Mouse (Mus musculus): ENCODE results near the gene Podn. TPM values are rescaled to one million over a fixed set of nuclear protein-coding genes. Genes with fewer than 3 reads are reported as not detected.

The Podn gene
- polyA plus RNA-seq, 1 experiment, result 0.02 TPM

GRCm38 (mm10) chr4:107983717-107984116 is 112.5 kb downstream of the Podn start:
- H3K79me3 ChIP-seq (ENCODE audit: low read depth), result no peaks in the 10 kb centered on the region
- TF ChIP-seq MAX (IDR thresholded peaks at IDR 0.05), result no peak
- H3K27me3 ChIP-seq (ENCODE audit: control insufficient read depth, insufficient read depth, insufficient read length), result no peaks in the 10 kb centered on the region
- H3K4me3 ChIP-seq (ENCODE audit: insufficient read depth, poor library complexity, severe bottlenecking), result no peak overlapping the region
- H3K36me3 ChIP-seq (ENCODE audit: control insufficient read depth, insufficient read depth), result no peaks in the 10 kb centered on the region
- H3K79me2 ChIP-seq (ENCODE audit: control insufficient read depth, insufficient read depth), result no peaks in the 10 kb centered on the region
- H3ac ChIP-seq (ENCODE audit: control insufficient read depth, insufficient read length, low read depth), result no peak overlapping the region

GRCm38 (mm10) chr4:107980002-107980600 is 116.1 kb downstream of the Podn start:
- no peak for TF ChIP-seq MAX (IDR thresholded peaks at IDR 0.05)
- no peak for TF ChIP-seq CEBPB (IDR thresholded peaks at IDR 0.05; ENCODE audit: low read depth)
- no peak for TF ChIP-seq MYOG (IDR thresholded peaks at IDR 0.05; ENCODE audit: control insufficient read depth, extremely low read depth, insufficient read length)
- no peak for TF ChIP-seq MYOD1 (IDR thresholded peaks at IDR 0.05; ENCODE audit: control insufficient read depth, insufficient read length, low read depth)
- TF ChIP-seq CTCF (IDR thresholded peaks at IDR 0.05; ENCODE audit: control insufficient read depth, insufficient read depth, insufficient read length), result no peak
- TF ChIP-seq FOSL1 (IDR thresholded peaks at IDR 0.05; ENCODE audit: insufficient read depth, low read length, poor library complexity, severe bottlenecking), result no peak
- no peak for TF ChIP-seq USF1 (IDR thresholded peaks at IDR 0.05; ENCODE audit: low read depth)
- Histone ChIP-seq H3ac (ENCODE audit: control insufficient read depth, insufficient read length, low read depth) (no peak overlapping the region), H3K4me3 (ENCODE audit: insufficient read depth, poor library complexity, severe bottlenecking) (no peak overlapping the region), H3K27me3 (ENCODE audit: control insufficient read depth, insufficient read depth, insufficient read length) (no peaks in the 10 kb centered on the region), H3K36me3 (ENCODE audit: control insufficient read depth, insufficient read depth) (no peaks in the 10 kb centered on the region), H3K79me3 (ENCODE audit: low read depth) (no peaks in the 10 kb centered on the region), H3K79me2 (ENCODE audit: control insufficient read depth, insufficient read depth) (no peaks in the 10 kb centered on the region)

- Histone ChIP-seq H3K27me3 (ENCODE audit: control insufficient read depth, insufficient read depth, insufficient read length) (no peaks in the 10 kb centered on the region), H3K36me3 (ENCODE audit: control insufficient read depth, insufficient read depth) (no peaks in the 10 kb centered on the region), H3ac (ENCODE audit: control insufficient read depth, insufficient read length, low read depth) (no peak overlapping the region), H3K79me3 (ENCODE audit: low read depth) (no peaks in the 10 kb centered on the region), H3K4me3 (ENCODE audit: insufficient read depth, poor library complexity, severe bottlenecking) (no peak overlapping the region), H3K79me2 (ENCODE audit: control insufficient read depth, insufficient read depth) (no peaks in the 10 kb centered on the region)
- TF ChIP-seq MAX (IDR thresholded peaks at IDR 0.05), result no peak
- TF ChIP-seq MYOG (IDR thresholded peaks at IDR 0.05; ENCODE audit: control insufficient read depth, extremely low read depth, insufficient read length), result no peak
- TF ChIP-seq CTCF (IDR thresholded peaks at IDR 0.05; ENCODE audit: control insufficient read depth, insufficient read depth, insufficient read length), result no peak
- no peak for TF ChIP-seq MYOD1 (IDR thresholded peaks at IDR 0.05; ENCODE audit: control insufficient read depth, insufficient read length, low read depth)
- no peak for TF ChIP-seq FOSL1 (IDR thresholded peaks at IDR 0.05; ENCODE audit: insufficient read depth, low read length, poor library complexity, severe bottlenecking)
- TF ChIP-seq USF1 (IDR thresholded peaks at IDR 0.05; ENCODE audit: low read depth), result no peak
- no peak for TF ChIP-seq CEBPB (IDR thresholded peaks at IDR 0.05; ENCODE audit: low read depth)
These were observed 116.7 kb downstream of the Podn start for GRCm38 (mm10) chr4:107979530-107979929.

- Histone ChIP-seq H3K79me3 (ENCODE audit: low read depth) (no peaks in the 10 kb centered on the region), H3K4me3 (ENCODE audit: insufficient read depth, poor library complexity, severe bottlenecking) (no peak overlapping the region), H3ac (ENCODE audit: control insufficient read depth, insufficient read length, low read depth) (no peak overlapping the region), H3K36me3 (ENCODE audit: control insufficient read depth, insufficient read depth) (no peaks in the 10 kb centered on the region), H3K27me3 (ENCODE audit: control insufficient read depth, insufficient read depth, insufficient read length) (no peaks in the 10 kb centered on the region), H3K79me2 (ENCODE audit: control insufficient read depth, insufficient read depth) (no peaks in the 10 kb centered on the region)
- TF ChIP-seq FOSL1 (IDR thresholded peaks at IDR 0.05; ENCODE audit: insufficient read depth, low read length, poor library complexity, severe bottlenecking) (no peak), USF1 (IDR thresholded peaks at IDR 0.05; ENCODE audit: low read depth) (no peak), CEBPB (IDR thresholded peaks at IDR 0.05; ENCODE audit: low read depth) (no peak), MYOD1 (IDR thresholded peaks at IDR 0.05; ENCODE audit: control insufficient read depth, insufficient read length, low read depth) (no peak), MYOG (IDR thresholded peaks at IDR 0.05; ENCODE audit: control insufficient read depth, extremely low read depth, insufficient read length) (no peak), CTCF (IDR thresholded peaks at IDR 0.05; ENCODE audit: control insufficient read depth, insufficient read depth, insufficient read length) (no peak), MAX (IDR thresholded peaks at IDR 0.05) (no peak)
These were observed 118.7 kb downstream of the Podn start for GRCm38 (mm10) chr4:107977593-107977992.

- H3ac ChIP-seq (ENCODE audit: control insufficient read depth, insufficient read length, low read depth), result no peak overlapping the region
- H3K36me3 ChIP-seq (ENCODE audit: control insufficient read depth, insufficient read depth), result no peaks in the 10 kb centered on the region
- H3K79me2 ChIP-seq (ENCODE audit: control insufficient read depth, insufficient read depth), result no peaks in the 10 kb centered on the region
- H3K4me3 ChIP-seq (ENCODE audit: insufficient read depth, poor library complexity, severe bottlenecking), result no peak overlapping the region
- TF ChIP-seq USF1 (IDR thresholded peaks at IDR 0.05; ENCODE audit: low read depth) (no peak), FOSL1 (IDR thresholded peaks at IDR 0.05; ENCODE audit: insufficient read depth, low read length, poor library complexity, severe bottlenecking) (no peak), MYOG (IDR thresholded peaks at IDR 0.05; ENCODE audit: control insufficient read depth, extremely low read depth, insufficient read length) (no peak), MYOD1 (IDR thresholded peaks at IDR 0.05; ENCODE audit: control insufficient read depth, insufficient read length, low read depth) (no peak), CEBPB (IDR thresholded peaks at IDR 0.05; ENCODE audit: low read depth) (no peak), MAX (IDR thresholded peaks at IDR 0.05) (no peak), CTCF (IDR thresholded peaks at IDR 0.05; ENCODE audit: control insufficient read depth, insufficient read depth, insufficient read length) (no peak)
- no peaks in the 10 kb centered on the region for H3K27me3 ChIP-seq (ENCODE audit: control insufficient read depth, insufficient read depth, insufficient read length)
- no peaks in the 10 kb centered on the region for H3K79me3 ChIP-seq (ENCODE audit: low read depth)
These were observed 121.2 kb downstream of the Podn start for GRCm38 (mm10) chr4:107975004-107975403.

GRCm38 (mm10) chr4:107974527-107974926 is 121.7 kb downstream of the Podn start:
- no peaks in the 10 kb centered on the region for H3K27me3 ChIP-seq (ENCODE audit: control insufficient read depth, insufficient read depth, insufficient read length)
- no peaks in the 10 kb centered on the region for H3K79me2 ChIP-seq (ENCODE audit: control insufficient read depth, insufficient read depth)
- TF ChIP-seq MYOD1 (IDR thresholded peaks at IDR 0.05; ENCODE audit: control insufficient read depth, insufficient read length, low read depth), result no peak
- no peak for TF ChIP-seq MYOG (IDR thresholded peaks at IDR 0.05; ENCODE audit: control insufficient read depth, extremely low read depth, insufficient read length)
- no peak for TF ChIP-seq CEBPB (IDR thresholded peaks at IDR 0.05; ENCODE audit: low read depth)
- no peak for TF ChIP-seq USF1 (IDR thresholded peaks at IDR 0.05; ENCODE audit: low read depth)
- TF ChIP-seq CTCF (IDR thresholded peaks at IDR 0.05; ENCODE audit: control insufficient read depth, insufficient read depth, insufficient read length), result no peak
- no peak for TF ChIP-seq MAX (IDR thresholded peaks at IDR 0.05)
- TF ChIP-seq FOSL1 (IDR thresholded peaks at IDR 0.05; ENCODE audit: insufficient read depth, low read length, poor library complexity, severe bottlenecking), result no peak
- H3K79me3 ChIP-seq (ENCODE audit: low read depth), result no peaks in the 10 kb centered on the region
- H3ac ChIP-seq (ENCODE audit: control insufficient read depth, insufficient read length, low read depth), result no peak overlapping the region
- no peaks in the 10 kb centered on the region for H3K36me3 ChIP-seq (ENCODE audit: control insufficient read depth, insufficient read depth)
- peak overlapping the region; percentile 6 for H3K4me3 ChIP-seq (ENCODE audit: insufficient read depth, poor library complexity, severe bottlenecking)
